Mouse (Mus musculus): ENCODE results near the gene Endou.

The Endou gene

GRCm38 (mm10) chr15:97728394-97728793 lies 2.7 kb downstream of the Endou start:
- in situ Hi-C loops (cut with MseI, MboI), result no loop called here

GRCm38 (mm10) chr15:97727520-97727919 lies 3.6 kb downstream of the Endou start:
- in situ Hi-C loops (cut with MseI, MboI), result no loop called here

- in situ Hi-C loops (cut with MseI, MboI), result no loop called here
Measured at GRCm38 (mm10) chr15:97727048-97727447, 4.1 kb downstream of the Endou start.

GRCm38 (mm10) chr15:97726310-97726709 lies 4.8 kb downstream of the Endou start:
- in situ Hi-C loops (cut with MseI, MboI), result no loop called here

GRCm38 (mm10) chr15:97725198-97725785 lies 5.8 kb downstream of the Endou start:
- in situ Hi-C loops (cut with MseI, MboI), result no loop called here

- in situ Hi-C loops (cut with MseI, MboI), result no loop called here
Measured at GRCm38 (mm10) chr15:97724346-97725197, 6.6 kb downstream of the Endou start.

- in situ Hi-C loops (cut with MseI, MboI), result no loop called here
Measured at GRCm38 (mm10) chr15:97723536-97724345, 7.4 kb downstream of the Endou start.

- in situ Hi-C loops (cut with MseI, MboI), result no loop called here
Measured at GRCm38 (mm10) chr15:97721008-97721701, 10.0 kb downstream of the Endou start.

- in situ Hi-C loops (cut with MseI, MboI), result no loop called here
Measured at GRCm38 (mm10) chr15:97720026-97720675, 11.0 kb downstream of the Endou start.

- in situ Hi-C loops (cut with MseI, MboI), result loop anchor here (5.0 to 10.0 kb wide), 2 partner anchors 58 to 65 kb away; partner anchors contain the start of gene Slc48a1 (in 1 of the 2)
Measured at GRCm38 (mm10) chr15:97719494-97719893, 11.6 kb downstream of the Endou start.

GRCm38 (mm10) chr15:97718535-97719155 lies 12.5 kb downstream of the Endou start:
- in situ Hi-C loops (cut with MseI, MboI), result loop anchor here (5.0 to 10.0 kb wide), 2 partner anchors 59 to 66 kb away; partner anchors contain the start of gene Slc48a1 (in 1 of the 2)

- in situ Hi-C loops (cut with MseI, MboI), result loop anchor here (5.0 to 10.0 kb wide), 2 partner anchors 59 to 67 kb away; partner anchors contain the start of gene Slc48a1 (in 1 of the 2)
Measured at GRCm38 (mm10) chr15:97717861-97718534, 13.1 kb downstream of the Endou start.

GRCm38 (mm10) chr15:97716782-97717181 lies 14.4 kb downstream of the Endou start:
- in situ Hi-C loops (cut with MseI, MboI), result loop anchor here (5.0 to 10.0 kb wide), 2 partner anchors 61 to 68 kb away; partner anchors contain the start of gene Slc48a1 (in 1 of the 2)

- in situ Hi-C loops (cut with MseI, MboI), result loop anchor here (5.0 to 10.0 kb wide), 2 partner anchors 62 to 69 kb away; partner anchors contain the start of gene Slc48a1 (in 1 of the 2)
Measured at GRCm38 (mm10) chr15:97715734-97716133, 15.4 kb downstream of the Endou start.

GRCm38 (mm10) chr15:97715083-97715482 lies 16.1 kb downstream of the Endou start:
- in situ Hi-C loops (cut with MseI, MboI), result loop anchor here (5.0 to 10.0 kb wide), 2 partner anchors 62 to 70 kb away; partner anchors contain the start of gene Slc48a1 (in 1 of the 2)

- in situ Hi-C loops (cut with MseI, MboI), result loop anchor here in 1 of 2 experiments (10.0 kb wide), 1 partner anchor 72 kb away; no protein-coding TSS in a partner anchor
Measured at GRCm38 (mm10) chr15:97712546-97712945, 18.6 kb downstream of the Endou start.

GRCm38 (mm10) chr15:97710906-97711305 lies 20.2 kb downstream of the Endou start:
- in situ Hi-C loops (cut with MseI, MboI), result loop anchor here in 1 of 2 experiments (10.0 kb wide), 1 partner anchor 74 kb away; no protein-coding TSS in a partner anchor

GRCm38 (mm10) chr15:97705211-97706050 lies 25.7 kb downstream of the Endou start, which contains the start of gene Rpap3:
Gene Rpap3, minus strand, starts transcription at chr15:97705825.
- in situ Hi-C loops (cut with MseI, MboI), result no loop called here

All from mouse trophoblast stem cell (cell line).